Mouse (Mus musculus): ENCODE measurements around the gene Rad54l.
A peak's percentile ranks its signal among the peaks of the same experiment; 100 is the strongest.

Rad54l gene

DNA sequence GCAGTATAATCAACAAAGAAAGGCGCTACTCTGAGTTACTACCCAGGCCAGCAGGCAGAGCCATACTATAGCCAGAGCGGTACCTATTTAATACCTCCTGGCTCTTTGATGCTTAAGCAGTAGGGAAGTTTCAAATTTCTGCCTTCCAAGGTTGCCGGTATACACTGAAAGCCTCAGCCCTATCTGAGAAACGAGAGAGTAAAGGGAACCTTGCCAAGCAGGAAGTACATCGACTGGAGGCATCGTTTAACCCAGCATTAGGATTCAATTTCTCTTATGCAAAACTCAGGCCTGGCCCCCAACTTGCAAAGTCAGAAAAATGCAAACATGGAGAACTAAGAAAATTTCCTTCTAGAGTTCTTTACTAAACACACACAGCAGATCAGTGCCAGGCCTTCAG is 53.4 kb downstream of the Rad54l start:
- no peak for DNase-seq

DNA sequence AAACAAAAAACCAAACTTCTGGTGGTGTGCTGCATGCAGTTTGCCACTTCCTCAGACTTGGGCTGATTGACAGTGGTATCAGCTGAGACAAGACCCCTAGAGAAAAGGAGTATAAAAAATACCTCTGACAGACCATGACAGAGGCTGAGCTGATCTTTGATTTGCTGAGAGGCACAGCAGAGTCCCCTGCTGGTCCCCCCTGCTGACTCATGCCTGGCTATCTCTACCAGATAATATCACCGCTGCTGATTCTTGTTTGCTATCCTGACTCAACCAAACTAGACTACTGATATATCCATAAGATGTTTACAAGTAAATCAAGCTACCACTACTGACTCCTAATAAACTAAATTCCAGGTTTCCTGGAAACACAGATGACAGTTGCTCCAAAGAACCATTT is 59.6 kb downstream of the Rad54l start:
- DNase-seq: no peak

DNA sequence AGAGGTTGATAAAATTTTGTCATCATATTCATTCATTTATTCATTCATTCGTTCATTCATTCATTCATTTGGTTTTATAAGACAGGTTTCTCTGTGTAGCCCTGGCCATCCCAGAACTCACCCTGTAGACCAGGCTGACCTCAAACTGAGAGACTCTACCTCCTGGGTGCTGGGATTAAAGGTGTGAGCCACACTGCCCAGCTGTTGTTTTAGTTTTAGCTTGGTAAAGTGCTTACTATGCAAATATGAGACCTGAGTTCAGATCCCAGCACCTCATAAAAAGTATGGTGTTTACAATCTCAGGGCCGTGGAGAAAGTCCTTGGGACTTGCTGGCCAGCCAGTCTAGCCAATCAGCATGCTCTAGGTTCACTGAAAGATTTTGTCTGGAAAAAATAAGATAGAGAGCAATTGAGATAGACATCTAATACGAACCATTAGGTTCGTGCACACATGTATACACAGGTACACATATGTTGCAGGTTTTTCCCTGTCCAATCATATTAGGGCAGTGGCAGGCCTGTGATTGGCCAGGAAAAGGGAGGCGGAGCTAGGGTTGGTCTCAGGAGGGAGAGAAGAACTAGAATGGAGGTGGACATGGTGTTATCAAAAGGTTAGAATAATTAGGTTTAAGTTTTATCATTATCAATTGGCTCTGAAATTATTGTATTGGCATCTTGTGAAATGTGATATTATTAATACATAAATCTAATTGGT is 64.3 kb downstream of the Rad54l start:
- DNase-seq: no peak

DNA sequence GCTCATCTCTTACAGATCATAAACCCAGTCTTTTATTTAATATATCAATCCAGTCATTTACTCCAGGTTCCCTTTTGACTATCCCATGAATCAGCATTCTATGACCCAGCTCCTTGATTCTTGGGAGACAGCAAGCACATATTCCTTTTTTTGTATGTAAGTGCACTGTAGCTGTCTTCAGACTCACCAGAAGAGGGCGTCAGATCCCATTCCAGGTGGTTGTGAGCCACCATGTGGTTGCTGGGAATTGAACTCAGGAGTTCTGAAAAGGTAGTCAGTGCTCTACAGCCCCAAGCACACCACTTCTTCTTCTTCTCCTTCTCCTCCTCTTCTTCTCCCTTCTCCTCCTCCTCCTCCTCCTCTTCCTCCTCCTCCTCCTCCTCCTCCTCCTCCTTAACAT is 65.9 kb downstream of the Rad54l start:
- DNase-seq: no peak

DNA sequence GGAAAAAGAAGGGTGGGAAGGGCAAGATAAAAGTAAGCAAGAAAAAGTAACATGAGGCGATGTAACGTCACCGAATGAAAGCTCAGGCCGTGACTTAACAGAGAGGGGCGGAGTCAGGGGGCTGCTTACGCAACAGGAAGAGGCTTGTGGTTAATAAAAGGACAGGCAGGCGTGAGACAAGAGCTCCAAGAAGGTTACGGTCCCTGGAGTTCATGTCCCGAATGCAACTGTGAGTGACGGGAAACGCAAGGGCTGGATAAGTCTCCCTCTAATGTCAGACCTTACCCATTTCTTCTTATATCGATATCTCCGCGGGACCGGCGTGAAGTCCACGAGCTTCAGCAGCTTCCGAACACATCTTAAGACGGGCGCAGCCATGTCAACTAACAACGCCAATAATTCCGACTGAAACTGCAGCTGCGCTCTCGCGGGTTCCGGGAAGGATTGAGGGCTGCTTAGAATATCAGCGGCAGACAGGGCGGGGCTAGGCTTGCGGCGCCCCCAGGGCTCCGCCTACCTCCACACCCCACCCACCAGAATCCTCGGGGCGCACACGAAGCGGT is 70.0 kb downstream of the Rad54l start, which contains the start of gene Nsun4:
Nsun4 (minus strand) TSS at position 478 of the 563 bp plus-strand sequence.
- DNase-seq: peak; percentile 89

DNA sequence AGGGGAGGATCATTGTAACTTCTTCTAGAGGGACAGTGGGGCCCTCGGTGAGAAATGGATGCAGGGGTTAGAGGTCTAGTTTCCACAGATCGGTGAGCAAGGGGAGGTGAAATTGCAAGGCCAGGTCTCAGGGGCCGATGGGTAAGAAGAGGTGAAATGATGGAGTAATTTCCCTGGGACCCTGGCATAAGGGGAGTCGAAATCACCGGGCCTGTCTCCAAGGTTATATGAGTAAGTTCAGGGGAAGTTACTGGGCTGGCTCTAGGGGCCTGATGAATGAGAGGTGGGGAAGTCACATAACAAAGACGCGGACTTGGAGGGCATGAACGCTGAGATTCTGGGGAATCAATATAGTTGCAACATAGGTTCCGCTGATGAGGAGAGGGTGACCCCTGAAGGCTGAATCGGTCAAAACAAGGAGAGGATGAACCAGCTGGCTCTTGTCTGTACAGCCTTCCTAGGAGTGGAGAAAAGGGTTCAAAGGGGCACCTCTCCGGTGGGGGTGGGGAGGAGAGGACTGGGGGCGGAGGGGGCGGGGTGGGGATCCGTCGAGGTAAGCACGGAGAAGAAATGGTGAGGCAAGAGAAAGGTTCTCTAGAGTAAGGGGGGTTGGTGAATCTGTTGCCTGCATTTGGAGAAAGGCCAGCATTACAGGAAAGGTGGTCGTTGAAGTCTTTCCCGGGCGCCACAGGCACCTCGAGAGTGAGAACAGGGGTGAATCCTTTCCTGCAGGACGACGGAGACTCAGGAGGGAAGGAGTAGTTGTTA is 70.8 kb downstream of the Rad54l start:
- DNase-seq: peak; percentile 54

DNA sequence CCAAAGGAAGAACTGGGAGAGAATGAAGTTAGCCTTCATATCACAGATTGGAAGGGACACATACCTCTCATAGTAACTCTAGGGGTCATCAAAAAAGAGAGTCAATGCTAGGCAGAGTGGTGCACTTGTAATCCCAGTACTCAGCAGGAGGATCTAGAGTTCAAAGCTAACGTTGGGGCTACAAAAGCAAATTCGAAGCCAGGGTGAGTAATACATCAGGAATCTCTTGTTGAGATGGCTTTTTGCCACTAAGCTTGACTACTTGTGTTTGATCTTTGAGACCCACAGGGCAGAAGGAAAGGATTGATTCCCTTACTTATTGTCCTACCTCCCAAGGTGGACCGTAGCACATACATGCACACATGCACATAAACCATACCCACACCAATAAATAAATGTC is 74.3 kb downstream of the Rad54l start:
- DNase-seq: no peak

DNA sequence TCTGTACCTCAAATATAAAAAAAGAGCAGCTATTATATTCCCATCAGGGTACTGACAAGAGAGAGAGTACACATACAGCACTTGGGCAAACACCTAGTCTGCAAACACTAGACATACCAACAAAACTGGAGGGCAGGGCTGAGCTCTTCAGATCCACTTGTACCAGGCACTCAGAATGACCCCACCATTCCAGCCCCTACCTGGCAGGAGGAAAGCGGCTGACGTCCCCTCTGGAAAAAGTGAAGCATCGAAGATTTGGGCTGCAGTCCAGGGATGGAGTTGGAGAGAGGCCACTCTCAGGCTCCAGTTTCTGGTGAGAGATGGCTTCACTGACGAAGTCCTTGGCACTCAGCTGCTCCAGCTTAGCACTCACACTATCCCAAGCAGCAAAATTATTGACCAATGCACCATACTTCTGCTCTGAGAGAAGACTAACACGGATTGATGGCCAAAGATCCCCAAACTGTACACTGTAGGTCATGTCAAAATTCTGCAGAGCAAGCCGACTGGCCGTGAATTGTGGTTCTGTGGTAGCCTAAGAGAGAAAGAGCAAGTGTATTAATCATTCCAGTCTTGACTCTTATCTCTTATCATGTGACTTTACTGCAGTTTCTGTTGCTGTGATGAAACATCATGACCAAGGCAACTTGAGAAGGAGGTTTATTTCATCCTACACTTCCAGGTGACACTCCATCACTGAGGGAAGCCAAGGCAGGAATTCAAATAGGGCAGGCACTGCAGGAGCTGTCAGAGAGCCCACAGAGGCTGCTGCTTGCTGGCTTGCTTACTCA is 75.2 kb downstream of the Rad54l start:
- DNase-seq: no peak

DNA sequence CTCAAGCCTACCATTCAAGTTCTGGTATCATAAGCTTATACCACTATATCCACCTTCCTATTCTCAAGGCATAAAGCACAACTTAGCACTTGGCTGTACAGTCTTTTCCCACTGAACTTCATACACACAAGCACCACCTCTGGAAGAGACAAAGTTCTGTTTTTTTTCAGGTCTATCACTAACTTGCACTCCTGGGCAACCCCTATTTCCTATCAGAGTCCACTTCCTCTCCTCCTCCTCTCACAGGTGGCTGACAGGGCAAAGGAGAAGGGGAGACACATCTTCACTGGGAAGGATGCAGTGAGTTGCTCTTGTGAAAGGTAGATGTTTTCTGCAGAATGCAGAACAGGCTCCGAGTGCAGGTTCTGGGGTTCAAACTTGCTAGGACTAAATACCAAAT is 75.8 kb downstream of the Rad54l start:
- no peak for DNase-seq

DNA sequence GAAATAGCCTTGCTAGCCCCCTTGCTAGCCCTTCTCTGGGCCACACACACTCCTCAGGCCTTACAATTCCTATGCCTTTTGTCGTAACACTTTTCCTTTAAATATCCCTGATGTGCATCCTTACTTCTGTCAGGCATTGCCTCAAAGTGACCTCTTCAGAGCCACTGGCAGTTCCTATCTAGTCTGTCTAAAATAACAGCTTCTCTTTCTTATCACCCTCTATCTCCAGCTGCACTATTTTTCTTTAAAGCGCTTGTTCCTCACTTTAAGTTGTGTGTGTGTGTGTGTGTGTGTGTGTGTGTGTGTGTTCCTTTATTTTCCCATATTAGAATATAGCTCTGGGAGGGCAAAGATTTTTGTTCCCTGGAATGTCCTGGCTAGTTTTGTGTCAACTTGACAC is 76.9 kb downstream of the Rad54l start:
- no peak for DNase-seq
